Mouse (Mus musculus): ENCODE results near the gene Psg28. TPM values are rescaled to one million over a fixed set of nuclear protein-coding genes. Genes with fewer than 3 reads are reported as not detected.
"Not testable (repeated sequence)": the region's sequence is repeated elsewhere in the genome, so short reads cannot be mapped to it uniquely, and the experiment has no call there.

The Psg28 gene
- total RNA-seq (2021) (not detected), polyA plus RNA-seq (2012; rRNA removed) (not detected in 2 replicates)
- long read RNA-seq, result 0 reads

- H3K36me3 ChIP-seq (ENCODE audit: control insufficient read depth, insufficient read depth, low read length); H3K27me3 ChIP-seq (ENCODE audit: control insufficient read depth, insufficient read depth, low read length); H3K79me2 ChIP-seq (replicated peaks; ENCODE audit: control insufficient read depth, insufficient read depth, low read length); H3K9ac ChIP-seq (ENCODE audit: low read depth, low read length); H3K4me1 ChIP-seq (ENCODE audit: control insufficient read depth, insufficient read depth, low read length); DNase-seq; H3K27ac ChIP-seq; intact Hi-C loops (cut with DNase I); H3K4me3 ChIP-seq: not testable (repeated sequence)
- 74% methylated on average over 2 of the region's 2 CpGs for WGBS
Observed at GRCm38 (mm10) chr7:18431941-18432340, at the start of gene Psg28. TSS of gene Psg28 (minus strand) at chr7:18432041.

- WGBS, result 33% methylated on average over 11 of the region's 11 CpGs
Observed at GRCm38 (mm10) chr7:18403407-18403806, 28.4 kb downstream of the Psg28 start.

GRCm38 (mm10) chr7:18402527-18403237 lies 29.2 kb downstream of the Psg28 start:
- TF ChIP-seq CTCF (IDR thresholded peaks at IDR 0.05) (no peak), EP300 (IDR thresholded peaks at IDR 0.05; ENCODE audit: insufficient read depth, low read depth, low read length) (no peak), POLR2A (IDR thresholded peaks at IDR 0.05; ENCODE audit: insufficient read depth, low read depth, low read length) (no peak)
- H3K36me3 ChIP-seq (ENCODE audit: control insufficient read depth, insufficient read depth, low read length), result no peaks in the 10 kb centered on the region
- H3K79me2 ChIP-seq (replicated peaks; ENCODE audit: control insufficient read depth, insufficient read depth, low read length), result no peaks in the 10 kb centered on the region
- DNase-seq, result no peak
- no peak overlapping the region for H3K27ac ChIP-seq
- H3K4me1 ChIP-seq (ENCODE audit: control insufficient read depth, insufficient read depth, low read length), result no peaks in the 10 kb centered on the region
- no peak overlapping the region for H3K4me3 ChIP-seq
- no peak overlapping the region for H3K9ac ChIP-seq (ENCODE audit: low read depth, low read length)
- intact Hi-C loops (cut with DNase I), result no loop called here
- WGBS, result 43% methylated on average over 35 of the region's 35 CpGs
- H3K27me3 ChIP-seq (ENCODE audit: control insufficient read depth, insufficient read depth, low read length), result no peaks in the 10 kb centered on the region

More at GRCm38 (mm10) chr7:18403407-18403806, 28.4 kb downstream of the Psg28 start:
- no peak overlapping the region for H3K4me3 ChIP-seq
- no peak for TF ChIP-seq POLR2A (IDR thresholded peaks at IDR 0.05; ENCODE audit: insufficient read depth, low read depth, low read length)
- no peak for TF ChIP-seq EP300 (IDR thresholded peaks at IDR 0.05; ENCODE audit: insufficient read depth, low read depth, low read length)
- no peak for TF ChIP-seq CTCF (IDR thresholded peaks at IDR 0.05)
- H3K4me1 ChIP-seq (ENCODE audit: control insufficient read depth, insufficient read depth, low read length), result no peaks in the 10 kb centered on the region
- no peak overlapping the region for H3K9ac ChIP-seq (ENCODE audit: low read depth, low read length)
- H3K79me2 ChIP-seq (replicated peaks; ENCODE audit: control insufficient read depth, insufficient read depth, low read length), result no peaks in the 10 kb centered on the region
- no peaks in the 10 kb centered on the region for H3K36me3 ChIP-seq (ENCODE audit: control insufficient read depth, insufficient read depth, low read length)
- intact Hi-C loops (cut with DNase I), result no loop called here
- H3K27me3 ChIP-seq (ENCODE audit: control insufficient read depth, insufficient read depth, low read length), result no peaks in the 10 kb centered on the region
- no peak overlapping the region for H3K27ac ChIP-seq
- no peak for DNase-seq

GRCm38 (mm10) chr7:18391483-18391882 lies 40.4 kb downstream of the Psg28 start:
- intact Hi-C loops (cut with DNase I); H3K4me3 ChIP-seq; H3K79me2 ChIP-seq (replicated peaks; ENCODE audit: control insufficient read depth, insufficient read depth, low read length): not testable (repeated sequence)

GRCm38 (mm10) chr7:18378295-18378694 lies 53.5 kb downstream of the Psg28 start:
- no peak for DNase-seq
- Histone ChIP-seq H3K9ac (ENCODE audit: low read depth, low read length) (no peak overlapping the region), H3K36me3 (ENCODE audit: control insufficient read depth, insufficient read depth, low read length) (no peaks in the 10 kb centered on the region), H3K27me3 (ENCODE audit: control insufficient read depth, insufficient read depth, low read length) (no peaks in the 10 kb centered on the region), H3K27ac (no peak overlapping the region), H3K79me2 (replicated peaks; ENCODE audit: control insufficient read depth, insufficient read depth, low read length) (no peaks in the 10 kb centered on the region), H3K4me3 (no peak overlapping the region), H3K4me1 (ENCODE audit: control insufficient read depth, insufficient read depth, low read length) (no peaks in the 10 kb centered on the region)
- WGBS, result 34% methylated on average over 2 of the region's 2 CpGs
- intact Hi-C loops (cut with DNase I), result no loop called here
- TF ChIP-seq CTCF (IDR thresholded peaks at IDR 0.05), result no peak
- no peak for TF ChIP-seq POLR2A (IDR thresholded peaks at IDR 0.05; ENCODE audit: insufficient read depth, low read depth, low read length)
- TF ChIP-seq EP300 (IDR thresholded peaks at IDR 0.05; ENCODE audit: insufficient read depth, low read depth, low read length), result no peak

More at GRCm38 (mm10) chr7:18391483-18391882, 40.4 kb downstream of the Psg28 start:
- WGBS, result 71% methylated on average over 4 of the region's 4 CpGs
- not testable (repeated sequence) for H3K4me1 ChIP-seq (ENCODE audit: control insufficient read depth, insufficient read depth, low read length); H3K27me3 ChIP-seq (ENCODE audit: control insufficient read depth, insufficient read depth, low read length); DNase-seq; H3K27ac ChIP-seq; H3K36me3 ChIP-seq (ENCODE audit: control insufficient read depth, insufficient read depth, low read length); H3K9ac ChIP-seq (ENCODE audit: low read depth, low read length)

Small RNA genes within 50 kb of the gene (microRNA-seq; reads per million reads assigned to microRNA genes)
- 0 reads per million in 2 experiments for gene Gm24715

Other genes with a start within 250 kb of the Psg28 start
- not detected for gene Mill1, start 186.7 kb downstream of the Psg28 start, total RNA-seq (2021)
- not detected in 2 replicates for gene Mill1, start 186.7 kb downstream of the Psg28 start, polyA plus RNA-seq (2012; rRNA removed)
- not detected for gene Psg18, start 77.0 kb downstream of the Psg28 start, total RNA-seq (2021)
- gene Psg18, start 77.0 kb downstream of the Psg28 start, polyA plus RNA-seq (2012; rRNA removed), result 0.23 TPM in 1 of 2 replicates, not detected in the other
- not detected for gene Psg26, start 52.1 kb upstream of the Psg28 start, total RNA-seq (2021)
- gene Psg26, start 52.1 kb upstream of the Psg28 start, polyA plus RNA-seq (2012; rRNA removed), result not detected in 2 replicates
- gene Psg25, start 100.2 kb upstream of the Psg28 start, total RNA-seq (2021), result not detected
- not detected in 2 replicates for gene Psg25, start 100.2 kb upstream of the Psg28 start, polyA plus RNA-seq (2012; rRNA removed)
- not detected for gene Psg27, start 135.3 kb upstream of the Psg28 start, total RNA-seq (2021)
- gene Psg27, start 135.3 kb upstream of the Psg28 start, polyA plus RNA-seq (2012; rRNA removed), result not detected in 2 replicates
- gene Psg23, start 184.5 kb upstream of the Psg28 start, total RNA-seq (2021), result not detected
- not detected in 2 replicates for gene Psg23, start 184.5 kb upstream of the Psg28 start, polyA plus RNA-seq (2012; rRNA removed)
- gene Psg21, start 224.7 kb upstream of the Psg28 start, total RNA-seq (2021), result not detected
- not detected in 2 replicates for gene Psg21, start 224.7 kb upstream of the Psg28 start, polyA plus RNA-seq (2012; rRNA removed)